Mouse (Mus musculus): ENCODE data around the gene Nsun2.

- TF ChIP-seq CTCF (IDR thresholded peaks at IDR 0.05; ENCODE audit: borderline replicate concordance, insufficient read depth, low read length) (no peak), POLR2A (IDR thresholded peaks at IDR 0.05; ENCODE audit: low read depth, low read length) (no peak)
Measured at GRCm38 (mm10) chr13:69485833-69486232, 47.7 kb upstream of the Nsun2 start.

Data from embryonic fibroblast, embryonic 13.5 days (primary cell).